Mouse (Mus musculus) intestine, embryonic 14.5 days (tissue): ENCODE measurements around the gene Upk3bl. TPM values are rescaled to one million over a fixed set of nuclear protein-coding genes. Genes with fewer than 3 reads are reported as not detected.

Experiments
- ATAC-seq: fragments of 200-750 bp; cut with Nextera tagmentation; replicated peaks from 2 replicates; pipeline ENCODE4 v1.8.0; 2017; ENCODE audit warnings: low read depth, moderate number of reproducible peaks, moderate TSS enrichment, moderate library complexity; ENCODE audit not compliant: low FRiP score, low TSS enrichment
- DNase-seq: peaks from one replicate; pipeline ENCODE4 v3.0.0-alpha.2; 2018; ENCODE audit warnings: low spot score
- H3K27ac ChIP-seq: fragments of 300-500 bp; sonication (generic); 2 replicates; pipeline ENCODE4 v1.5.1; 2014; ENCODE audit warnings: low read depth, mild to moderate bottlenecking, control low read depth
- H3K27me3 ChIP-seq: fragments of 300-500 bp; sonication (generic); replicated peaks from 2 replicates; pipeline ENCODE4 v1.6.1; 2014; ENCODE audit warnings: low read length, control low read depth; ENCODE audit not compliant: control insufficient read depth, insufficient read depth
- H3K36me3 ChIP-seq: fragments of 300-500 bp; sonication (generic); 2 replicates; pipeline ENCODE4 v1.6.1; 2014; ENCODE audit warnings: low read length, control low read depth; ENCODE audit not compliant: control insufficient read depth, insufficient read depth
- H3K4me1 ChIP-seq: fragments of 300-500 bp; sonication (generic); replicated peaks from 2 replicates; pipeline ENCODE4 v1.6.1; 2014; ENCODE audit warnings: low read length, control low read depth, mixed read lengths; ENCODE audit not compliant: control insufficient read depth, insufficient read depth
- H3K4me2 ChIP-seq: fragments of 300-500 bp; sonication (generic); 2 replicates; pipeline ENCODE4 v1.6.1; 2014; ENCODE audit warnings: low read length
- H3K4me3 ChIP-seq: fragments of 300-500 bp; sonication (generic); 2 replicates; pipeline ENCODE4 v1.5.1; 2014; ENCODE audit warnings: low read depth, low read length, control low read depth, mixed read lengths
- H3K9ac ChIP-seq: fragments of 300-500 bp; sonication (generic); 2 replicates; pipeline ENCODE4 v1.6.1; 2014; ENCODE audit warnings: mild to moderate bottlenecking, low read length
- H3K9me3 ChIP-seq: fragments of 300-500 bp; sonication (generic); 2 replicates; pipeline ENCODE4 v1.6.1; 2016; ENCODE audit warnings: low read length, control low read depth; ENCODE audit not compliant: control insufficient read depth
- WGBS: fragments of 180-500 bp; shearing (Covaris S2); extraction: QIAGEN DNeasy Blood & Tissue Kit; methylation state at CpG from one replicate; pipeline ENCODE4 v1.1.7; 2014; 5-methylcytosine and 5-hydroxymethylcytosine counted together
- polyA plus RNA-seq: library from polyadenylated mRNA; unstranded; fragments of >200 nt; fragmentation: Nextera tagmentation; extraction: Ambion mirVana; gene quantifications from 2 replicates; pipeline ENCODE4 v1.2.1, GENCODE M21; 2014

Upk3bl gene
- 0.41 and 1.6 TPM in 2 replicates for polyA plus RNA-seq

DNA sequence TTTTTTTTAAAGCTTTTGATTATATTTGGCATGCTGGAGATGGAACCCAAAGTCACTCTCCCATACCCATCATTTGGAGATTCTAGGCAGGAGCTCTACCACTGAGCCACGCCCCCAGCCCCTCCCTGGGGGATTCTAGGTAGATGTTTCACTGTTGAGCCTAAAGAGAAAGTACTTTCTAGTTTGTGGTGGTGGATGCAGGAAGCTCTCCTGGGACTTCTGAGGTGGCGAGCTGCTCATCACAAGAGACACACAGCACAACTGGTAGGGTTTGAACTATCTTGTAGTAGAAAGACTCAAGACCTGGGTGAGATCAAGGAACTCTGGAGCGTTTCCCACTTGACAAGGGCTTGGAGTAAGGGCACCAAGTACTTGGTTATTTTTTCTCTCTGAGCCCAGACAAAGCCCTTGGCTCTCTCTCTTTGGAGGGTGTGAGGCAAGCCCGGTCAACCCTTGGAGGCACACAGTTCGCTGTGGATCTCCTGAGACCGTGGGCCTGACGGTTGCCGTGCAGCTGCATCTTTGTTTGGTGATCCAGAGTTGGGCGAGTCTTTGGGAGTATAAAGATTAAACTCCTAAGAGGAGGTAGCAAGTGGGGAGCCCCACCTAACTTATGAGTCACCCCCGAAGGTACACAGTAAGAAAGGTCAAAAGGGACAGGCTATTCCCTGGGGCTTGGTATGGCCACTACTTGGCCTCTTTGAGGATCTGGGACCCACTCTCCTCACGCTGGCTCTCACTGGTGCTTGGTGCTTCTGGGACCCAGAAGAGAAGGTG is at the start of gene Upk3bl:
Gene Upk3bl (plus strand): TSS at position 192 of the 777 bp plus-strand sequence.
- H3K36me3 ChIP-seq, result no peaks in the 10 kb centered on the region
- H3K9ac ChIP-seq, result no peak within 1 kb of the TSS
- ATAC-seq (no peak), DNase-seq (no peak)
- no peak within 1 kb of the TSS for H3K27ac ChIP-seq
- no peaks in the 10 kb centered on the region for H3K9me3 ChIP-seq
- peaks cover 14% of the 10 kb centered on the region; the same call in 1 of the 2 replicates for H3K4me1 ChIP-seq
- 85% methylated on average over 11 of the region's 11 CpGs for WGBS
- H3K4me3 ChIP-seq, result no peak within 1 kb of the TSS
- no peaks in the 10 kb centered on the region for H3K27me3 ChIP-seq
- no peak within 1 kb of the TSS for H3K4me2 ChIP-seq

DNA sequence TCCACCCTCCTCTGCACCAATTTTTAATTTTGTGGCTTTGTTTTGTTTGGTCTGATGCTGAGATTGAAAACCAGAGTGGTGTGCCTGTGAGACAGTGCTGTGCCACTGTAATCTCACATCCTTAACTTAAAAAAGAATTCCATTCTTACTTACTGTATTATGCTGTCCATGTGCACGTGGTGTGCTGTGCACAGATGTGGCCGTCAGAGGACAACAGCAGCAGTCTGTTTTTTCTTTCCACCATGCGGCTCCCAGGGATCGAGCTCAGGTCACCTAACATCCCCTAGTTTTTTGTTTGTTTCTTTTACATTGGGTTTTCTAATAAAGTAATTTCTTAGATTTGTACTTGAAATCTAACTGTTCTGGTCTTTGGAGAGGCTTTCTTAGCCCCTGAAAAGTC is 49.8 kb upstream of the Upk3bl start:
- ATAC-seq, result no peak
- no peak overlapping the region for H3K4me3 ChIP-seq
- peaks cover 7% of the 10 kb centered on the region; the same call in 1 of the 2 replicates for H3K36me3 ChIP-seq
- no peaks in the 10 kb centered on the region for H3K9me3 ChIP-seq
- WGBS, result 80% methylated on average over 4 of the region's 4 CpGs
- H3K4me1 ChIP-seq, result no peaks in the 10 kb centered on the region; the same call in 1 of the 2 replicates
- H3K27me3 ChIP-seq, result no peaks in the 10 kb centered on the region
- no peak overlapping the region for H3K9ac ChIP-seq
- DNase-seq, result no peak
- no peak overlapping the region for H3K4me2 ChIP-seq
- H3K27ac ChIP-seq, result no peak overlapping the region

DNA sequence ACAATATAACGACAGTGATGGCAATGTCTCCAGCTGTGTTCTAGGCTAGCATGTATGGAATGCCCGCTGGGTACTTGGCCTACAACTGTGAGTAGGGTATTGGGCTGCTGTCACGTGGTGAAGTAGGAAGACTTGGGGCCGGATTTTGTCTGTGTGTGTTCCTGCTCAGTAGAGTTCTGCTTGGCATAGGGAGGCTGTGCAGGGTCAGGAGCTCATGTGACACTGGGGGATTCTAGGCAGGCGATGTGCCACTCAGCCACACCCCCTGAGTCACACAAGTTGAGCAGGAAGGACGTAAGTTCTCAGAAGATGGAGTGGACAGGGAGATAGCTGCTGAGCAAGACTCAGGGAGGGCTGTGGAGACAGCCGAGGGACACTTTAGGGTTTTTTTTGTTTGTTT is 46.5 kb upstream of the Upk3bl start:
- peaks cover 28% of the 10 kb centered on the region for H3K36me3 ChIP-seq
- no peaks in the 10 kb centered on the region for H3K4me1 ChIP-seq
- ATAC-seq (no peak), DNase-seq (no peak)
- no peaks in the 10 kb centered on the region for H3K9me3 ChIP-seq
- H3K27me3 ChIP-seq, result no peaks in the 10 kb centered on the region
- WGBS, result 77% methylated on average over 7 of the region's 7 CpGs
- H3K4me3 ChIP-seq, result no peak overlapping the region
- no peak overlapping the region for H3K9ac ChIP-seq
- H3K27ac ChIP-seq, result no peak overlapping the region
- H3K4me2 ChIP-seq, result no peak overlapping the region

DNA sequence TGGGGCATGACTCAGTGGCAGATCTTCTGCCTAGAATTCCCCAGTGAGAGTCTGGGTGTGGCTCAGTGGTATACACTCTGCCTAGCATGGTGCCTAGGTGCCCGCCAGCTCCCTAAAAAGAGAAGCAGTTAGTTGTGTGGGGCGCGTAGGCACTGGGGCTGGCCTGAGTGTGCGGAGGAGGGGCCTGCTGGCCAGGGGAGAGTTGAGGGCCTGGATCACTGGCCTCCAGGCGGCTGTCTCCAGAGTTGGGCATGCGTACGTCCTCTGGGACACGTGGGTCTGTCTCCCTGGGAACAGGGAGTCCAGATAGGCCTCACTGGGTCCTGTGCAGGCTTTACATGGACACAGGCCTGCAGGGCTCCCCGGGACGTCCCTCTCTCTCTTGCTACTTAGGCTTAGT is 39.4 kb upstream of the Upk3bl start:
- Histone ChIP-seq H3K4me2 (no peak overlapping the region), H3K4me3 (no peak overlapping the region), H3K4me1 (no peaks in the 10 kb centered on the region), H3K9ac (no peak overlapping the region), H3K9me3 (no peaks in the 10 kb centered on the region), H3K27me3 (no peaks in the 10 kb centered on the region), H3K27ac (no peak overlapping the region), H3K36me3 (peaks cover 50% of the 10 kb centered on the region)
- DNase-seq, result no peak
- ATAC-seq, result no peak
- 78% methylated on average over 10 of the region's 10 CpGs for WGBS

DNA sequence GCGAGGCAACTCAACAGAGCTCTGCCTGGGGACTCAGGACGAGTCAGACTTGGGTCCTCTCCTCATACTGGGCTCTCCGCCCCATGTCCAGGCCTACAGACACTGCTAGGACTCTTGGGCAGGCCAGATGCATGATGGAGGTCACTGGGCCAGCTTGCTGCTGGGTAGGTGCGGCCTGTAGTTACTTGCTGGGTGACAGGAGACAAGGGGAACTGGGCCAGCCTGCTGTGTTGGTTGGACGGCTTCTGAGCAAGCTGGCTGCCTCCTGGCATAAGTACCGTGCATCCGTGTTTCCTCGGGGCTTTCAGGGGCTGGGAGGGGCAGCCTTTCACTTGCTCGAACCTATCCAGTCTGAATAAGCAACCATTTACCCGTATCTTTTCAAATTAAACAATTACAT is 38.7 kb upstream of the Upk3bl start:
- DNase-seq (no peak), ATAC-seq (no peak)
- WGBS, result 86% methylated on average over 10 of the region's 10 CpGs
- no peak overlapping the region for H3K27ac ChIP-seq
- peaks cover 47% of the 10 kb centered on the region for H3K36me3 ChIP-seq
- H3K9me3 ChIP-seq, result no peaks in the 10 kb centered on the region
- H3K4me2 ChIP-seq, result no peak overlapping the region
- H3K4me3 ChIP-seq, result no peak overlapping the region
- H3K9ac ChIP-seq, result no peak overlapping the region
- H3K4me1 ChIP-seq, result no peaks in the 10 kb centered on the region
- no peaks in the 10 kb centered on the region for H3K27me3 ChIP-seq

DNA sequence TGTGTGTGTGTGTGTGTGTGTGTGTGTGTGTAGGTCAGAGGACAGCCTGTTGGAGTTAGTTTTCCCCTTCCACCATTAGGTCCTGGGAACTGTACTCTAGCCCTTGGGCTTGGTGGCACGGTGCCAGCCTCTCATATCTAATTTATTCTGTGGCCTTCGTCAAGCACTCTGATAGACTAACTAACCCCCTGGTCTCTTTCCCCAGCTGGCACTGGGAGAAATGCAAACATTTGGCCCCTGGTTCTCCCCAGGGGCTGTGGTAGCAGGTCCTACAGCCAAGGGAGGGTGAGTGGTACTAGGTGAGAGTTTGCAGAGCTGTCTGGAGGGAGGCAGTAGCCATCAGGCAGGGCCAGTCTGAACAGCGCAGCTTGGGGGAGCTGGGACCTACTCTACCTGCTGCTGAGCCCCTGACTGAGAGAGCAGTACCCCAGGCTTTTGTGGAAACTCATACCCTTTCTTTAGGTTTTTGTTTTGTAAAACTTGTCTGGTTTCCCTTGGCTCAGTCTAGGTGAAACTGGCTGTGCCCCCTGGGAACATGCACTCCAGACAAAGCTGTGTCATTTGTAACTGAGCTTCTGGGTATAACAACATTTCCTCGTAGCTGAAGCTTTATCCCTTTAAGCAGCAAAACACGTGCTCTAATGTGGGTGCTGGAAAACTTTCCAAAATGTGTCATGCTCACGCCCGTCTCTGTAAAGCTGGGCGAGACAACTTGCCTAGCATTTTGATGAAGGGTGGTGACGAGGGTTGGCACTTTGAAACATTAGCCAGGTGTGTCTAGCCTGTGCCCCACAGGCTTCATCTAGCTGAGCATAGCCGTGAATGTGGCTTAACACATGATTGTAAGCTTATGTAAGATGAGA is 38.0 kb upstream of the Upk3bl start:
- 77% methylated on average over 10 of the region's 10 CpGs for WGBS
- H3K9ac ChIP-seq, result no peak overlapping the region
- DNase-seq, result no peak

DNA sequence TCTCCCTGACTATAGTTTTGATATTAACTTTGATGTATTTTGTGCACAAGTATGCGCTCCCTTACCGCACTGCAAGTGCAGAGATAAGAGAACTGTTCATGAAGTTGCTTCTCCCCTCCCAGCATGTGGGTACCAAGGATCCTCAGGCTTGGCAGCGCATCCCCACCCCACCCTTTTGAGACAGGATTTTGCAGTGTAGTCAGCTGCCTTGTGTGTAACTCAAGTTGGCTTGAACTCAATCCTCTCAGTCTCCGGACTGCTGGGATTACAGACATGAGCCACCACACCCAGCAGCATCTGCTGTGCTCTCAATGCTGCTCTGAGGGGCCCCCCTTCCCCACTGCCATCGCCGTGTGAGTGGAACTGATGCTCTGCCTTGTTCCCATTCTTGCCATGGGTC is 37.0 kb upstream of the Upk3bl start:
- no peaks in the 10 kb centered on the region for H3K9me3 ChIP-seq
- no peaks in the 10 kb centered on the region for H3K27me3 ChIP-seq
- H3K4me2 ChIP-seq, result no peak overlapping the region
- no peaks in the 10 kb centered on the region for H3K4me1 ChIP-seq
- DNase-seq (no peak), ATAC-seq (no peak)
- 85% methylated on average over 6 of the region's 6 CpGs for WGBS
- no peak overlapping the region for H3K4me3 ChIP-seq
- no peak overlapping the region for H3K27ac ChIP-seq
- H3K36me3 ChIP-seq, result peaks cover 39% of the 10 kb centered on the region
- no peak overlapping the region for H3K9ac ChIP-seq

More for the DNA sequence above, 38.0 kb upstream of the Upk3bl start:
- no peak for ATAC-seq
- Histone ChIP-seq H3K27ac (no peak overlapping the region), H3K4me3 (no peak overlapping the region), H3K4me1 (no peaks in the 10 kb centered on the region), H3K4me2 (no peak overlapping the region), H3K9me3 (no peaks in the 10 kb centered on the region), H3K36me3 (peaks cover 48% of the 10 kb centered on the region), H3K27me3 (no peaks in the 10 kb centered on the region)

DNA sequence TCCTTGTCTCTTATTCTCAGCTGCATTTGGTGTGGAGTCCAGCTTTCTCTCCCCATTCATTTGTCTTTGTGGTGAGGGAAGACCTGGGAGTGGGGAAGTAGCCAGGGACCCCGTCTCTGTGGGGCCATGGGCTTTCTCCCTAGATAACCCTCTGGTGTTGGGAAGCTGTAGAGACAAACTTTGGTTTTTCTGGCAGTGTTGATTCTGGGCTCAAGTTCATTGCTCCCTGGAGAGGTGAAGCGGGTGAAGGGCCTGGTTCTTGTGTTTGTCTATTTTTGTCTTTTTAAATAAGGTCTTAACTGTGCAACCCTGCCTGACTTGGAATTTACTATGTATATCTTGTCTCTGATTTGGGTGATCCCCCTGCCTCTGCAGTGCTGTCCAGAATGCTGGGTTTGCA is 35.6 kb upstream of the Upk3bl start:
- peaks cover 26% of the 10 kb centered on the region for H3K36me3 ChIP-seq
- no peaks in the 10 kb centered on the region for H3K27me3 ChIP-seq
- H3K9me3 ChIP-seq, result no peaks in the 10 kb centered on the region
- no peak for ATAC-seq
- no peak overlapping the region for H3K9ac ChIP-seq
- no peak overlapping the region for H3K27ac ChIP-seq
- 81% methylated on average over 2 of the region's 2 CpGs for WGBS
- DNase-seq, result no peak
- H3K4me2 ChIP-seq, result no peak overlapping the region
- no peaks in the 10 kb centered on the region for H3K4me1 ChIP-seq
- no peak overlapping the region for H3K4me3 ChIP-seq
